Mouse (Mus musculus) kidney, postnatal 0 days (tissue): Measurements from ENCODE around the gene Tff2. TPM values are rescaled to one million over a fixed set of nuclear protein-coding genes. Genes with fewer than 3 reads are reported as not detected.
A peak's percentile ranks its signal among the peaks of the same experiment; 100 is the strongest.

Experiments used
- ATAC-seq: fragments of 200-750 bp; cut with Nextera tagmentation; replicated peaks from 2 replicates; pipeline ENCODE4 v1.8.0; 2017; ENCODE audit warnings: low read depth, moderate number of reproducible peaks, moderate TSS enrichment, moderate library complexity; ENCODE audit not compliant: low FRiP score
- DNase-seq: peaks from one replicate; pipeline ENCODE4 v3.0.0-alpha.2; 2016; ENCODE audit warnings: low spot score
- H3K27ac ChIP-seq: fragments of 300-500 bp; sonication (generic); 2 replicates; pipeline ENCODE4 v1.5.1; 2014; ENCODE audit warnings: mild to moderate bottlenecking
- H3K27me3 ChIP-seq: fragments of 300-500 bp; sonication (generic); 2 replicates; pipeline ENCODE4 v1.6.1; 2014; ENCODE audit warnings: low read length, mixed read lengths; ENCODE audit not compliant: insufficient read depth
- H3K36me3 ChIP-seq: fragments of 300-500 bp; sonication (generic); 2 replicates; pipeline ENCODE4 v1.6.1; 2014; ENCODE audit warnings: low read length, mixed read lengths; ENCODE audit not compliant: insufficient read depth
- H3K4me1 ChIP-seq: fragments of 300-500 bp; sonication (generic); replicated peaks from 2 replicates; pipeline ENCODE4 v1.6.1; 2014; ENCODE audit warnings: antibody characterized with exemption, low read length, mixed read lengths; ENCODE audit not compliant: insufficient read depth
- H3K4me2 ChIP-seq: fragments of 300-500 bp; sonication (generic); 2 replicates; pipeline ENCODE4 v1.6.1; 2014; ENCODE audit warnings: mild to moderate bottlenecking, low read length, moderate library complexity, mixed read lengths
- H3K4me3 ChIP-seq: fragments of 300-500 bp; sonication (generic); replicated peaks from 2 replicates; pipeline ENCODE4 v1.5.1; 2014; ENCODE audit warnings: low read depth, low read length
- H3K9ac ChIP-seq: fragments of 300-500 bp; sonication (generic); 2 replicates; pipeline ENCODE4 v1.6.1; 2014; ENCODE audit warnings: low read depth, low read length
- H3K9me3 ChIP-seq: fragments of 300-500 bp; sonication (generic); replicated peaks from 2 replicates; pipeline ENCODE4 v1.6.1; 2016; ENCODE audit warnings: low read length, inconsistent platforms, mixed read lengths
- CTCF ChIP-seq: IDR thresholded peaks from 2 replicates; pipeline ENCODE4 v1.5.1; 2016; ENCODE audit warnings: antibody characterized with exemption, low read depth, mild to moderate bottlenecking, moderate library complexity
- WGBS: fragments of 180-500 bp; shearing (Covaris S2); extraction: QIAGEN DNeasy Blood & Tissue Kit; methylation state at CpG from one replicate; pipeline ENCODE4 v1.1.7; 2014; 5-methylcytosine and 5-hydroxymethylcytosine counted together
- polyA plus RNA-seq: library from polyadenylated mRNA; unstranded; fragments of >200 nt; fragmentation: Nextera tagmentation; extraction: Ambion mirVana; gene quantifications from 2 replicates; pipeline ENCODE4 v1.2.1, GENCODE M21; 2015

Tff2 gene
- polyA plus RNA-seq, 1 experiment from 2014 or later: 7.7 TPM

DNA sequence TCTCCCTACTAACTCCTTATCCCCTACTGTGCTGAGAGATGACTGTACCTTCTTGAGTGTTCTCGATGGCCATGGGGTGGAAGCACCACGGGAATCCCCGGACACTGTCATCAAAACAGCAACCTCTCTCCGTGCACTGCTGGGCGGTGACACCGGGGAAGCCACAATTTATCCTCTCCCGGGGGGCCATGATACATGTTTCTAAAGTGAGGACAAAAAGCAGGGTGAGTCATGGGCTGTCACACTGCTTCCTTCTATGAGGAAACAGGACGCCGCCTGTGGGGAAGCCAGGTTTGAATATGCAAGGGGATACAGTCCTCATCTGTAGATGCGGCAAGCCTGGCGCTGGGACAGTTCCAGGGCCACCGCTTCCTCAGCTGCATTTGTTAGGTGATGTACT, 18.5 kb upstream of the Tff2 start:
- no peak for ATAC-seq
- Histone ChIP-seq H3K27ac (no peak overlapping the region), H3K9me3 (no peaks in the 10 kb centered on the region)

DNA sequence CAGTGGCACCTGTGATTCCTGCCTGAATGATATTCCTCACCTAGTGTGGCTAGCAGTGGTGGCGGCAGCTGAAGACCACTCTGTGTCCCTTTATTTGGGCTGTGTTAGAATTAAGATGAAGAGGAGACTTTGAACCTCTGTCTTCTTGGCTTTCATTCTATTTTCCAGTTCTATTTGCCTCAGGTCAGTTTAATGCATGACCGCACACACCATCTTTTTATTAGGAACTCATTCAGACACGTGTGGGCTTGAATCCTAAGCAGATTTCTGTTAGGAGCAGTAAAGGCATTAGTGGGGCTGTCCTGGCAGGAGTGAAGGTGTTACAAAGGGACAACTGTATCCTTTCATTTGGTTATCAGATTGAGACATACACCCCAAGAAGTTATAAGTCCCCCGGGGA, 16.2 kb upstream of the Tff2 start:
- Histone ChIP-seq H3K27ac (no peak overlapping the region), H3K4me1 (no peaks in the 10 kb centered on the region), H3K36me3 (no peaks in the 10 kb centered on the region), H3K27me3 (no peaks in the 10 kb centered on the region), H3K9ac (no peak overlapping the region), H3K9me3 (no peaks in the 10 kb centered on the region), H3K4me2 (no peak overlapping the region), H3K4me3 (no peak overlapping the region)
- WGBS: 64% methylated on average over 4 of the region's 4 CpGs
- no peak for TF ChIP-seq CTCF
- DNase-seq: no peak
- no peak for ATAC-seq

More for the DNA sequence above, 18.5 kb upstream of the Tff2 start:
- Histone ChIP-seq H3K4me3 (no peak overlapping the region), H3K36me3 (no peaks in the 10 kb centered on the region), H3K4me2 (no peak overlapping the region), H3K9ac (no peak overlapping the region), H3K27me3 (no peaks in the 10 kb centered on the region), H3K4me1 (no peaks in the 10 kb centered on the region)
- no peak for TF ChIP-seq CTCF
- DNase-seq: no peak
- WGBS: 69% methylated on average over 12 of the region's 12 CpGs

DNA sequence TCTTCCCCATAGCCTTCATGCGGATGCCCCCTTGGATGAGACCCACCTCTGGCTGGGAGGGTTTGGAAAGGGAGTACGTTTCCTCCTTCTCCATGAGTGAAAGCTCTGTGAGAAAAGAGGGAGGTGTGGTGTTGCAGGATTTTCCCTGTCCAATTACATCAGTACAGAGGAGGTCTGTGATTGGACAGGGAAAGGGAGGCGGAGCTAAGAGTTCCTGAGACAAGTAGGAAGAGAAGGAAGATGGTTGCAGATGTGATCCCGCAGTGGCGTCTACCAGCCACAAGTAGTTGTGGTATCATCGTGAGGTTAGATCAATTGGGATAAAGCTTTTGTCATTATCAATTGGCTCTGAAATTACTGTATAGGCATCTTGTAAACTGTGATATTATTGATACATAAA, 13.8 kb upstream of the Tff2 start:
- 77% methylated on average over 6 of the region's 6 CpGs for WGBS
- no peak for TF ChIP-seq CTCF

DNA sequence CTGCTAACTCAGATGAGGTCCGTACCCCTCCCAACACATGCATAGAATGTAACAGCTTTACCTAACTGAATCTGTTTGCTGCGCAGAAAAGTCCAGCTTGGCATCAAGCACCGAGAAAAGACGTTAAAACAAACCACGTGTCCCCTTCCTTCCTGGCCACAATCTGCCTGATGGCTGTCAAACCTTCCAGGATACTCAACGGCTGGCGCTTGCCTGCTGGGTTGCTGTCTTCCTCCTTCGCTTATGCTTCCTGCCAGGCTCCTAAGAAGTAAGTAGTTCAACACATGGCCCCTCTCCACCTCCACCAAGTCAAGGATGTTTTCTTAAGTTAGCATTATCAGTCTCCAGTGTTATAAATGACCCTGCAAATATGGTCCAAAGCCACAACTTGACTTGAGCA, 9.7 kb upstream of the Tff2 start:
- Histone ChIP-seq H3K4me3 (no peak overlapping the region), H3K27ac (no peak overlapping the region), H3K36me3 (no peaks in the 10 kb centered on the region), H3K4me1 (no peaks in the 10 kb centered on the region), H3K4me2 (no peak overlapping the region), H3K9ac (no peak overlapping the region), H3K27me3 (no peaks in the 10 kb centered on the region), H3K9me3 (no peaks in the 10 kb centered on the region)
- DNase-seq: no peak
- 58% methylated on average over 8 of the region's 8 CpGs for WGBS
- ATAC-seq: no peak
- TF ChIP-seq CTCF: no peak

More for the DNA sequence above, 13.8 kb upstream of the Tff2 start:
- Histone ChIP-seq H3K9me3 (no peaks in the 10 kb centered on the region), H3K4me2 (no peak overlapping the region), H3K4me3 (no peak overlapping the region), H3K36me3 (no peaks in the 10 kb centered on the region), H3K4me1 (no peaks in the 10 kb centered on the region), H3K27ac (no peak overlapping the region), H3K9ac (no peak overlapping the region), H3K27me3 (no peaks in the 10 kb centered on the region)
- DNase-seq (no peak), ATAC-seq (no peak)

DNA sequence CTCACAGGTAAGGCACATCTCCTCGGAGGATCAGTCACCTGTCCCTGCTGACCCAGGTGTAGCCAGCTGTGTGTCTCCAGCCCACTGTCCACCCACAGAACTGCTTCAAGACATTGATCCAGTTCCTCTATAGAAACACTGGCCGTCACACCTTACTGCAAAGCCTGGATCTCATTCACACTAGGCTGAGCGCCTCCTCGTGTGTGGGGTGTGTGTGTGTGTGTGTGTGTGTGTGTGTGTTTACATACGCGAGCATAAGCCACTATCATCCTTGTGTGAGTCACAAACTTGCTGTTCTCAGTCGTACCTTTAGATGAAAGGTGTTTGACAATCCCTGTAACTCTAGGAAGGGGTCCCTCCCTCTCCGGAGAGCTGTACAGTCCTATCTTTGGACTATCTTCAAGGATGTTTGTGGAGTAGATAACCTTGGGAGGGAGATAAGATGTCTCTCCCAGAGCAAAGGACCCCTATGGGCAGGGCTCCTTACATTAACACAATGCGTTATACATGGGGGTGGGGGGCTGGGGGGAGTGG, 9.0 kb upstream of the Tff2 start:
- H3K4me3 ChIP-seq: no peak overlapping the region
- no peak overlapping the region for H3K9ac ChIP-seq
- H3K27ac ChIP-seq: no peak overlapping the region
- H3K27me3 ChIP-seq: no peaks in the 10 kb centered on the region
- no peak for TF ChIP-seq CTCF
- no peaks in the 10 kb centered on the region for H3K9me3 ChIP-seq
- ATAC-seq (no peak), DNase-seq (no peak)
- no peaks in the 10 kb centered on the region for H3K4me1 ChIP-seq
- 63% methylated on average over 9 of the region's 9 CpGs for WGBS
- 0 out of 2 replicates have a peak overlapping the region, but pooled peaks have one; percentile 15 for H3K4me2 ChIP-seq
- no peaks in the 10 kb centered on the region for H3K36me3 ChIP-seq

DNA sequence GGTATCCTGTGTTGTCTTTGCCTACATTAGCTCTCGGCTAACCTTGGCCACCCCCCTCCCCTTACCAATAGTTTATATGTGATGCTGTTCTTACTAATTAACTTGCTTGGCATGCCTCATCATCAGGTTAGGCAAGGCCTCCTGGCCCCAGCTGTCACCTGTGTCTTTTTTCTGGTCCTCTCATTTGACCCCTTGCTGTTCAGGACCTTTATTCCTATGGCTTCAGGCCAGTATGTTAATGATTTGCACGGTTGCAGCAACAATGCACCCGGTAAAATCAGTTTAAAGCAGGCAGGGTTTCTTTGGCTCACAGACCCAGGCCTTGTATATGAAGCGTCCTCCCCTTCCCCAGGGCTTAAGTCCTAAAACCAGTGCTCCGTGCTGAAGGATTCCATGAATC, 8.4 kb upstream of the Tff2 start:
- DNase-seq (peak; percentile 25), ATAC-seq (peak; percentile 78)
- Histone ChIP-seq H3K9me3 (no peaks in the 10 kb centered on the region), H3K9ac (no peak overlapping the region), H3K27me3 (no peaks in the 10 kb centered on the region), H3K4me2 (no peak overlapping the region), H3K4me3 (no peak overlapping the region), H3K4me1 (no peaks in the 10 kb centered on the region), H3K36me3 (no peaks in the 10 kb centered on the region), H3K27ac (peak overlapping the region; percentile 9; the same call in 1 of the 2 replicates)
- TF ChIP-seq CTCF: no peak
- 49% methylated on average over 5 of the region's 5 CpGs for WGBS

DNA sequence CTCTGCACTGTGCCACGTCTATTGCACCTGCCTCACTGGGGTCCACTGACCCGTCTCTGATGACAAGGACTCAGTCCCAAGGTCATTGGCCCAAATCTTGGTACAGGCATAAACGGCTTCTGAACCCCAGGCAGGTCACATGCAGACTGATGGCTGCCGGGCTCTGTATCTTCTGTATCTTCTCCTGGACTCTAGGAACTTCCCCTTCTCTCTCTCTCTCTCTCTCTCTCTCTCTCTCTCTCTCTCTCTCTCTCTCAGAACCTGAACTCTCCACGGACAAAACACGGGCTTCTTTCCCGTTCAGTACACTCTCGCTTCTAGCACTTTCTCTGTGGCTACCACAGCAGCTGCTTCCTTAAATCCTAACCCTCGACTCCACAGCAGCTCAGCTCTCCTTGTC, 1.9 kb upstream of the Tff2 start:
- H3K27ac ChIP-seq: no peak overlapping the region
- H3K4me2 ChIP-seq: no peak overlapping the region
- H3K36me3 ChIP-seq: no peaks in the 10 kb centered on the region
- TF ChIP-seq CTCF: no peak
- no peak overlapping the region for H3K4me3 ChIP-seq
- no peaks in the 10 kb centered on the region for H3K27me3 ChIP-seq
- H3K9ac ChIP-seq: no peak overlapping the region
- 81% methylated on average over 9 of the region's 9 CpGs for WGBS
- ATAC-seq (no peak), DNase-seq (no peak)
- no peaks in the 10 kb centered on the region for H3K9me3 ChIP-seq
- H3K4me1 ChIP-seq: no peaks in the 10 kb centered on the region
